Mouse (Mus musculus): ENCODE results near the gene Tmem43. TPM values are rescaled to one million over a fixed set of nuclear protein-coding genes. Genes with fewer than 3 reads are reported as not detected.

The Tmem43 gene
- total RNA-seq, 2 experiments from 2014 or later = 25.3 to 27.3 TPM

GRCm38 (mm10) chr6:91488496-91489212, 15.2 kb downstream of the Tmem43 start:
- DNase-seq (ENCODE audit: low spot score in 2 of 2) = no peak

GRCm38 (mm10) chr6:91489872-91490271, 16.4 kb downstream of the Tmem43 start:
- peak in 1 of 2 experiments; percentile 36 for DNase-seq (ENCODE audit: low spot score in 2 of 2)

GRCm38 (mm10) chr6:91491004-91491403, 17.5 kb downstream of the Tmem43 start:
- DNase-seq (ENCODE audit: low spot score in 2 of 2) = no peak

GRCm38 (mm10) chr6:91493053-91493452, 19.6 kb downstream of the Tmem43 start:
- DNase-seq (ENCODE audit: low spot score in 2 of 2) = no peak

GRCm38 (mm10) chr6:91494526-91494925, 21.0 kb downstream of the Tmem43 start:
- DNase-seq (ENCODE audit: low spot score in 2 of 2) = no peak

GRCm38 (mm10) chr6:91503302-91503701, 29.8 kb downstream of the Tmem43 start:
- DNase-seq (ENCODE audit: low spot score in 2 of 2) = no peak

- DNase-seq (ENCODE audit: low spot score in 2 of 2) = no peak
Observed at GRCm38 (mm10) chr6:91506036-91506435, 32.5 kb downstream of the Tmem43 start.

- DNase-seq (ENCODE audit: low spot score in 2 of 2) = no peak
Observed at GRCm38 (mm10) chr6:91508041-91508440, 34.5 kb downstream of the Tmem43 start.

GRCm38 (mm10) chr6:91509326-91509725, 35.8 kb downstream of the Tmem43 start:
- peak; percentile 40 to 49 for DNase-seq (ENCODE audit: low spot score in 2 of 2)

GRCm38 (mm10) chr6:91510211-91510610, 36.7 kb downstream of the Tmem43 start:
- DNase-seq (ENCODE audit: low spot score in 2 of 2) = no peak

GRCm38 (mm10) chr6:91514135-91514534, 40.6 kb downstream of the Tmem43 start:
- DNase-seq (ENCODE audit: low spot score in 2 of 2) = no peak

- DNase-seq (ENCODE audit: low spot score in 2 of 2) = no peak
Observed at GRCm38 (mm10) chr6:91514737-91515362, 41.3 kb downstream of the Tmem43 start.

GRCm38 (mm10) chr6:91515545-91516449, 42.3 kb downstream of the Tmem43 start, which contains the start of the genes Xpc and Lsm3:
Xpc (minus strand) TSS chr6:91515888.
Lsm3 (plus strand) TSS chr6:91515928.
- peak; percentile 97 to 98 for DNase-seq (ENCODE audit: low spot score in 2 of 2)

GRCm38 (mm10) chr6:91518454-91519020, 45.0 kb downstream of the Tmem43 start:
- no peak for DNase-seq (ENCODE audit: low spot score in 2 of 2)

- no peak for DNase-seq (ENCODE audit: low spot score in 2 of 2)
Observed at GRCm38 (mm10) chr6:91522816-91523215, 49.3 kb downstream of the Tmem43 start.

GRCm38 (mm10) chr6:91525544-91525943, 52.0 kb downstream of the Tmem43 start:
- DNase-seq (ENCODE audit: low spot score in 2 of 2) = no peak

GRCm38 (mm10) chr6:91527227-91527860, 53.8 kb downstream of the Tmem43 start:
- DNase-seq (ENCODE audit: low spot score in 2 of 2) = peak in 1 of 2 experiments; percentile 69

- DNase-seq (ENCODE audit: low spot score in 2 of 2) = no peak
Observed at GRCm38 (mm10) chr6:91528265-91528664, 54.8 kb downstream of the Tmem43 start.

- DNase-seq (ENCODE audit: low spot score in 2 of 2) = no peak
Observed at GRCm38 (mm10) chr6:91530673-91531072, 57.2 kb downstream of the Tmem43 start.

GRCm38 (mm10) chr6:91531276-91531675, 57.8 kb downstream of the Tmem43 start:
- DNase-seq (ENCODE audit: low spot score in 2 of 2) = no peak

GRCm38 (mm10) chr6:91532661-91533060, 59.2 kb downstream of the Tmem43 start:
- DNase-seq (ENCODE audit: low spot score in 2 of 2) = no peak
